Mouse (Mus musculus) urinary bladder, postnatal 25 days (tissue): ENCODE measurements around the gene Med12.

Experiments
- DNase-seq: peaks from one replicate; pipeline ENCODE4 v3.0.0; 2022; ENCODE audit warnings: low spot score

Med12 gene

DNA sequence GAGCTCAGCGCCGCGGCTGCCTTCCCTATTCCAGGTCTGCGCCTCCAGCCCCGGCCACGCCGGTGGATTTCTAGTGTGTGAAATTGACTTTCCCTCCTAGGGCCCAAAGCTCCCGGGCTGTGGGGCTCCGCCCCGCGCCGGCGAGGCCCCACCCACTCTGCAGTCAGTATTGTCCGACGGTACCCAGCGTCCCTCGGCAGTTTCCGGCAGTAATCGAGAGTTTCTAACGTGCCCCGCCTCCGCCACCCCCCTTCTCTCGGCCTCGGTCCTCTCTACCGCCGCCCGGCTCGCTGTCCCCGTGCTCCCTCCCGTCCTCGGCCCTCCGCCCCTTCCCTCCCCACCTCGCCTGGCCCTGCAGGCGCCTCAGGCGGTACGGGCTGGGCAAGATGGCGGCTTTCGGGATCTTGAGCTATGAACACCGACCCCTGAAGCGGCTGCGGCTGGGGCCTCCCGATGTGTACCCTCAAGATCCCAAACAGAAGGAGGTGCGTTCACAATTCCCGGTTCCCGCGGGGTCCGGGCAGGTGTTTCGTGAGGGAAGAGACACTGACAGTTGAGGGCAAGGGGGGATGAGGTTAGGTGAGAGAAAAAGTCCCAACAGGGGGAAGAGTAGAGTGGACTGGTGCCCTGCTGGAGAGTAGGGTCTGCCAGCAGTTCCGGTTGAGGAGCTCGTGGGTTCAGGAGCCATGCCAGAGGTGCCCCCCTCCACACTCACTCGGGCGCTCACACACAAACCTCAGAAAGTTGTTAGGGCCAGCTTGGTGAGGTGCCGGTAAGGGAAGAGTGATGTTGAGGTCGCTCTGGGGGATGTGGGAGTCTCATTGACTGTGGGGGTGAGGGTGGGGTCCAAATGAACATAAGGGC is at the start of gene Med12:
Med12 (plus strand) TSS at position 156 of the 864 bp plus-strand sequence.
- DNase-seq: peak; percentile 74

DNA sequence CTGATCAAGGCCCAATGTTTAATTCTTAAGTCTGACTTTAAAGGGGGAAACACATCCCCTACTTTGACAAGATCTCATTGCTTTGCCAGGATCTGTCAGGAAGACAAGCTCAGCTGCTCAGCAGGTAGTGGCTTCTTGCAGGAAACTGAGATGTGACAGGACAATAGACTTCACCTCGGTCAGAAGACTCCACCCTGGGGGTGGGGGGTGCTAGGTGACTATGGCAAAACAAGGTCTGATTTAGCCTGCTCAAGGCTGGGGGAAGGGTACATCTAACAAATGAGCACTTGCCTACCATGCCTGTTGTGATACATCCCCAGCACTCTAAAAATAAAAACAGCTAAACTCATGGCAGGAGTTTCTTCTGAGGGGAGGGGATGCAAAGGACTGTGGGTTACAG is 28.8 kb upstream of the Med12 start:
- no peak for DNase-seq

GRCm38 (mm10) chrX:101253952-101254729 is 19.7 kb upstream of the Med12 start, which contains the start of gene Foxo4:
TSS of gene Foxo4 (plus strand) at chrX:101254528.
- DNase-seq: peak; percentile 68

GRCm38 (mm10) chrX:101254740-101255139 is 19.1 kb upstream of the Med12 start:
- no peak for DNase-seq

DNA sequence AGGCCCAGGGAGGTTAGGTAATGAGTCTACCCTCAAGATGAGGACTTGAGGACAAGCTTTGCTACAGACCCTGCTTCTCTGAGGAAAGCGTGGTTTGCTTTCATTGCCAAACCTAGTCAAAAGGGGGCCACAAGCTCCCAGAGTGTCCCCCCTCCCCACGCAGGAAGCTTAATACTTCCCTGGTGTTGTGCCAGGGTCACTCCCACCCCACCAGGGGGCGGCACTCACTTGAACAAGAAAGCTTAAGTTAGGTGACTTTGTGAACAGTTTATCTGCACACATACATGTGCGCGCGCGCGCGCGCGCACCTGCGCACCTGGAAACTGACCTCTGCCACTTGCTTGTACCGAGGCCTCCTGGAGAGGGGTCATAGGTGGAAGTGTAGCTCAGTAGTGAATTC is 17.2 kb upstream of the Med12 start:
- no peak for DNase-seq

DNA sequence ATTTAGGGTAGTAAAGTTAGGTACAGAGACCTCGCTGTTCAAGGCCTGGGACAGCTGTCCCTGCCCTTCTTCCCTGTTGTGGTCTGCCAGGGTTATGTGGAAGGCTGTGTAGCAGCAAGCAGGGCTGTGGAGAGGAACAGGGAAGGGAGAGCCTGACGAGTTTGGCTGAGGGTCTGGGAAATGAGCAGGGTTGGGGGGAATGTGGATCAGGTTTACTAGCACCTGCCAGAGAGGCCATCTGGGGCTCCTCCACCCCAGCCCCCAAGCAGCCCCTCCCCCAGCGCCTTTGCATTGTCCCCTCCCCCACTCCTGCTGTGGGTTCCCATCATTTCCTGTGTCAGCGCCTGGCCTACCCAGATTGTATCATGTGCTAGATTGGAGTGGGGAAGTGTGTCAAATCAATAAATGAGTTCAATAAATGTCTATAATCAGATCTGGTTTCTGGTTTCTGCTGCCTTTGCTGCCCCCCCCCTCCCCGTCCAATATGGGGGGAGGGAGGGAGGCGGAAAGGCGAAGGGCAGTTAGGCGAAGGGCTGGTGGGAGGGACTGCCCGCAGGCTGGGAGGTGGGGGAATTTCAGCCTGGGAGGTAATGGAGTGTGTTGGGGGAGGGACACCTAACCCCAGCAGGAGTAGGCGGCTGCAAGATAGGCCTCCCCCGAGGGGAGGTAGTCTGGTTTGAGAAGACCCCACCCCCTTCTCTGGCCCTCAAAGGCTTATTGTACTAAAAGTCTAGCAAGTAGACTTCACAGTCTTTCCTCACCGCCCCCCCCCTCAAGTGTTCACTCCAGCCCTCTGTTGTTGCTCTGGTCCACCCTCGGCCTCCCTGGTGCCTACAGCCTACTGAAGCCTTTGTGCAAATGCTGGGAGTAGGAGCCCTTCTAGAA is 13.1 kb upstream of the Med12 start:
- no peak for DNase-seq

- DNase-seq: no peak
Measured at GRCm38 (mm10) chrX:101263892-101264291, 9.9 kb upstream of the Med12 start, which contains the start of gene Gm614. TSS of gene Gm614 (minus strand) at chrX:101263992.

GRCm38 (mm10) chrX:101266631-101267030 is 7.2 kb upstream of the Med12 start:
- no peak for DNase-seq

GRCm38 (mm10) chrX:101268025-101268754 is 5.6 kb upstream of the Med12 start, which contains the start of gene Il2rg:
TSS of gene Il2rg (minus strand) at chrX:101268255.
- no peak for DNase-seq

- DNase-seq: no peak
Measured at GRCm38 (mm10) chrX:101268755-101269124, 5.1 kb upstream of the Med12 start, which contains the start of gene Gm20489. TSS of gene Gm20489 (minus strand) at chrX:101269023.

- no peak for DNase-seq
Measured at GRCm38 (mm10) chrX:101273410-101273809, 420 bp upstream of the Med12 start.

DNA sequence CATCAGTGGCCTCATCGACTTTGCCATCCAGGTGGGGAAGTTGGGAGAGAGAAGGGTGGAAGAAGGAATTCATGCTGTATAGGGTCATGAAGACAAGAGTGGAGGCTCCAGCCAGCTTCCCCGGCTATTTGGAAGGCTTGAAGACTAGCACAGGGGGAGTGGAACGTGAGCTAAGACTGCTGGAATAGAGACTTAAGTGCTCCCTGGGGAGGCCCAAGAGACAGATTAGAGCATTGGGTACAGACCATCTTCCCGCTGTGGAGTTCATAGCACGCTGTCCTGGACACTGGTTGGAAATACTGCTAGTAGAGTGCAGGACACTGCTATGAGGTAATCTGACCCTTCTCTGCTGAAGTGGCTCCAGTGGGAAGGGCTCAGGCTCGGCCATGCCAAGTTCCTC is 9.0 kb downstream of the Med12 start:
- DNase-seq: no peak

DNA sequence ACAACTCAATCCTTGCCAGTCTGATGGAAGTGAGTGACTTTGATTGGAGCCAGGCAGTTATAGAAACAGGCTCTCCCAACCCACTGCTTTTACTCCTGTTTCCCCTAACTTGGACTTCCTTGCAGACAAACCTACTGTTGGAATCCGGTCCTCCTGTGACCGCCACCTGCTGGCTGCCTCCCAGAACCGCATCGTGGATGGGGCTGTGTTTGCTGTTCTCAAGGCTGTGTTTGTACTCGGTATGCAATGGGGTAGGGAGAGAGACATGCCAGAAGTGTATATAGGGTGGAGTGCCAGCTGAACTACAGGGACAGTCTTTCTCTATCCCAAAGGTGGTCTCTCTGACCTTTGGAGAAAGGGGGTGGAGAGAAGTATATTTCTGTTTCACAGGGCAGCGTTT is 11.7 kb downstream of the Med12 start:
- DNase-seq: peak; percentile 41

GRCm38 (mm10) chrX:101285953-101286670 is 12.3 kb downstream of the Med12 start:
- no peak for DNase-seq

DNA sequence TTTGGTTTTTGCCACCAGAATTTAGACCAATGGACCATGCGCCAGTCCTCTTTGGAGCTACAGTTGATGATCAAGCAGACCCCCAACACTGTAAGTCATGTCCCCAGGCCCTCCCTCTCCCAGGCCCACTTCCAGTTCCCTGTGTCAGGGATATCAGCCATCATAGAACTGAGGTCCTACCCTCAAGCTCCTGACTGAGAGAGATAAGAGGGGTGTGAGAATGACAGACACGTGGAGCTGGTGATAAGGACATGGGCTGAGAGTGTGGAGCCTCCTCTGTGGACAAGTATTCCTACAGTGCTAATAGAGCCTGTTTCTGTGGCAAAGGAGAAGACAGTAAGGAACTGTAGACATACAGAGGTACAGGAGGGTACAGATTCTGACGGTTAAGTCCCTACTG is 13.7 kb downstream of the Med12 start:
- DNase-seq: no peak

DNA sequence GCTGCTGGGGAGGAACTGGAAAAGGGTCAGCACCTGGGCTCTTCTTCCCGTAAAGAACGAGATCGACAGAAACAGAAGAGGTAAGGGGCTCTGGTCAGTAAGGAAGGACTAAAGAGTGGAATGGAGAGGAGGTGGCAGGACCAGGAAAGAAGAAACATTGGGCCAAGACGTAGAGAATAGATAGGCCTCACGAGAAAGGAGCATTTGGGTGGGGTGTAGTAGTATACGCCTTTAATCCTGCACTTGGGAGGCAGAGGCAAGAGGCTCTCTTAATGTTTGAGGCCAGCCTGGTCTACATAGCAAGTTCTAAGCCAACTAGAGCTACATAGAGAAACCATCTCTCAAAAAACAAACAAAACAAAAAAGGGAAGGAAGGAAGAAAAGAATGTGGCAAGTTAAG is 14.6 kb downstream of the Med12 start:
- no peak for DNase-seq

- no peak for DNase-seq
Measured at GRCm38 (mm10) chrX:101289037-101289436, 15.2 kb downstream of the Med12 start.

DNA sequence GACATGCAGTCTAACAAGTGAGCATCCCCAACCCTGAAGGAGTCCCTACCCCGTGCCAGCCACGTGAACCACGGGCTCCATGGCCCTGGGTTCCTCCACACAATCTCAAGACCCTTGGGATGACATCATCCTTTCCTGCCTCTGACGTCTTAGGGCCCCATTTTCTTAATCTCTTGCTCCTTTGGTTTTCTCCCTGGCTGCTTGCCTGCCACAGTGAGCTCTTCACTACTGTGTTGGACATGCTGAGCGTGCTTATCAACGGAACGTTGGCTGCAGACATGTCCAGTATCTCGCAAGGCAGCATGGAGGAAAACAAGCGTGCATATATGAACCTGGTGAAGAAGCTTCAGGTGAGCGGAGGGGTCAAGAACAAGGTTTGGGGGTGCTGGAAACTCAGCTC is 16.3 kb downstream of the Med12 start:
- DNase-seq: no peak

GRCm38 (mm10) chrX:101299055-101299454 is 25.2 kb downstream of the Med12 start, which contains the start of gene Nlgn3:
TSS of gene Nlgn3 (plus strand) at chrX:101299168.
- DNase-seq: no peak
